Mouse (Mus musculus): ENCODE results near the gene Tnk1.

DNA sequence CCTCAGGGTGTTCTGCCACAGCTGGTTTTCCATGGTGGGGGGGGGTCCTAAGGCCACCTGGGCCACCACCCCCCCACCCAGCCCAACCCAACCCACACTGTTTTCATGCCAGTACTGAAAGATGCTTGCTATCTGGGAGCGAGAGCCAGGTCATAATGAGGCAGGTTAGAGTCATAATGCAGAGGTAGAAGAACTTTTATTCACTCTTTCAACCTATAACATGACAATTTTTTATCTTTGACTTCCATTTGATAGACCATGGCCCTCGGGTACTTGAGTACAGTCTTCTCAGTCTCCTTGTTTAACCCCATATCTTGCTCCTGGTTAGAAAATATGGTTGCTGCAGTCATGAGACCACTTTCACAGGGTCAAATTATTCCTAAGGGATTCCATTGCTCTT, 40.2 kb downstream of the Tnk1 start, which contains the start of gene Spem2:
- TF ChIP-seq CTCF (IDR thresholded peaks at IDR 0.05; ENCODE audit: low read depth) (no peak), EP300 (IDR thresholded peaks at IDR 0.05; ENCODE audit: low read depth) (no peak)

All from liver, postnatal 0 days (tissue).